Mouse (Mus musculus): ENCODE measurements at regions not wholly inside any gene's neighbourhood (a gene's known extent, or its start where the extent isn't known, plus 50 kb on each side); places are given as distances from the start of the nearest gene placed in this dataset.

GRCm38 (mm10) chr10:45763160-45763955 is 185.7 kb downstream of the Hace1 start:
- DNase-seq = no peak
- intact Hi-C loops (cut with DNase I) = no loop called here

GRCm38 (mm10) chr10:45779720-45780119 is 202.1 kb downstream of the Hace1 start:
- DNase-seq = no peak
- intact Hi-C loops (cut with DNase I) = no loop called here

GRCm38 (mm10) chr10:45783026-45783425 is 205.4 kb downstream of the Hace1 start:
- no peak for DNase-seq
- intact Hi-C loops (cut with DNase I) = no loop called here

GRCm38 (mm10) chr10:45783461-45784149 is 206.0 kb downstream of the Hace1 start:
- no peak for DNase-seq
- intact Hi-C loops (cut with DNase I) = no loop called here

- intact Hi-C loops (cut with DNase I) = no loop called here
- DNase-seq = no peak
Measured at GRCm38 (mm10) chr10:45784150-45784479, 206.5 kb downstream of the Hace1 start.

- intact Hi-C loops (cut with DNase I) = no loop called here
- DNase-seq = no peak
Measured at GRCm38 (mm10) chr10:45784575-45784974, 206.9 kb downstream of the Hace1 start.

- no peak for DNase-seq
- intact Hi-C loops (cut with DNase I) = no loop called here
Measured at GRCm38 (mm10) chr10:45788356-45788755, 210.7 kb downstream of the Hace1 start.

- DNase-seq = no peak
- intact Hi-C loops (cut with DNase I) = no loop called here
Measured at GRCm38 (mm10) chr10:45795582-45795981, 218.0 kb downstream of the Hace1 start.

- peak; percentile 25 to 38 for DNase-seq
- intact Hi-C loops (cut with DNase I) = loop anchor here (5.0 kb wide), 1 partner anchor 117 kb away; no protein-coding TSS in a partner anchor
Measured at GRCm38 (mm10) chr10:45800070-45800851, 222.6 kb downstream of the Hace1 start.

- DNase-seq = no peak
- intact Hi-C loops (cut with DNase I) = loop anchor here (5.0 kb wide), 1 partner anchor 116 kb away; no protein-coding TSS in a partner anchor
Measured at GRCm38 (mm10) chr10:45801463-45801862, 223.8 kb downstream of the Hace1 start.

GRCm38 (mm10) chr10:45806984-45807827 is 229.6 kb downstream of the Hace1 start:
- intact Hi-C loops (cut with DNase I) = no loop called here
- DNase-seq = no peak

GRCm38 (mm10) chr10:45811882-45812281 is 234.3 kb downstream of the Hace1 start:
- DNase-seq = peak in 1 of 2 experiments; percentile 23

GRCm38 (mm10) chr10:45813804-45814203 is 236.2 kb downstream of the Hace1 start:
- intact Hi-C loops (cut with DNase I) = no loop called here
- no peak for DNase-seq

More at GRCm38 (mm10) chr10:45811882-45812281, 234.3 kb downstream of the Hace1 start:
- intact Hi-C loops (cut with DNase I) = no loop called here

GRCm38 (mm10) chr10:45816679-45817078 is 239.1 kb downstream of the Hace1 start:
- intact Hi-C loops (cut with DNase I) = no loop called here
- DNase-seq = no peak

- DNase-seq = no peak
- intact Hi-C loops (cut with DNase I) = no loop called here
Measured at GRCm38 (mm10) chr10:45820986-45821655, 243.5 kb downstream of the Hace1 start.

- intact Hi-C loops (cut with DNase I) = no loop called here
- DNase-seq = no peak
Measured at GRCm38 (mm10) chr10:45822251-45822650, 244.6 kb downstream of the Hace1 start.

- DNase-seq = no peak
- intact Hi-C loops (cut with DNase I) = no loop called here
Measured at GRCm38 (mm10) chr10:45823612-45824011, 246.0 kb downstream of the Hace1 start.

- intact Hi-C loops (cut with DNase I) = no loop called here
- no peak for DNase-seq
Measured at GRCm38 (mm10) chr10:45848654-45849053, 271.0 kb downstream of the Hace1 start.

- intact Hi-C loops (cut with DNase I) = no loop called here
- DNase-seq = no peak
Measured at GRCm38 (mm10) chr10:45849841-45850240, 272.2 kb downstream of the Hace1 start.

- peak in 1 of 2 experiments; percentile 9 for DNase-seq
- intact Hi-C loops (cut with DNase I) = no loop called here
Measured at GRCm38 (mm10) chr10:45850625-45851024, 273.0 kb downstream of the Hace1 start.
